Mouse (Mus musculus) midbrain, embryonic 16.5 days (tissue): ENCODE measurements around the gene Cntfr. TPM values are rescaled to one million over a fixed set of nuclear protein-coding genes. Genes with fewer than 3 reads are reported as not detected.

Experiments used
- ATAC-seq: fragments of 200-750 bp; cut with Nextera tagmentation; 2 replicates; pipeline ENCODE4 v1.8.0; 2017; ENCODE audit warnings: moderate TSS enrichment
- H3K27ac ChIP-seq: fragments of 300-500 bp; sonication (generic); 2 replicates; pipeline ENCODE4 v1.5.1; 2014; ENCODE audit warnings: mild to moderate bottlenecking, low read length, mixed read lengths
- H3K27me3 ChIP-seq: fragments of 300-500 bp; sonication (generic); 2 replicates; pipeline ENCODE4 v1.6.1; 2014; ENCODE audit warnings: low read depth, low read length, mixed read lengths; ENCODE audit not compliant: control insufficient read depth, insufficient read depth
- H3K36me3 ChIP-seq: fragments of 300-500 bp; sonication (generic); 2 replicates; pipeline ENCODE4 v1.6.1; 2014; ENCODE audit warnings: mild to moderate bottlenecking, low read length, moderate library complexity, mixed read lengths; ENCODE audit not compliant: control insufficient read depth, insufficient read depth
- H3K4me1 ChIP-seq: fragments of 300-500 bp; sonication (generic); 2 replicates; pipeline ENCODE4 v1.6.1; 2014; ENCODE audit warnings: mild to moderate bottlenecking, low read length, mixed read lengths; ENCODE audit not compliant: control insufficient read depth, insufficient read depth
- H3K4me2 ChIP-seq: fragments of 300-500 bp; sonication (generic); 2 replicates; pipeline ENCODE4 v1.6.1; 2014; ENCODE audit warnings: mild to moderate bottlenecking, low read length, mixed read lengths
- H3K4me3 ChIP-seq: fragments of 300-500 bp; sonication (generic); 2 replicates; pipeline ENCODE4 v1.5.1; 2014; ENCODE audit warnings: low read depth, mild to moderate bottlenecking, low read length, moderate library complexity, mixed read lengths
- H3K9ac ChIP-seq: fragments of 300-500 bp; sonication (generic); 2 replicates; pipeline ENCODE4 v1.6.1; 2014; ENCODE audit warnings: low read depth, low read length, mixed read lengths
- H3K9me3 ChIP-seq: fragments of 300-500 bp; sonication (generic); replicated peaks from 2 replicates; pipeline ENCODE4 v1.6.1; 2014; ENCODE audit warnings: mild to moderate bottlenecking, low read length, mixed read lengths; ENCODE audit not compliant: control insufficient read depth, poor library complexity, severe bottlenecking
- WGBS: fragments of 180-500 bp; shearing (Covaris S2); extraction: QIAGEN DNeasy Blood & Tissue Kit; methylation state at CpG from one replicate; pipeline ENCODE4 v1.1.7; 2014; 5-methylcytosine and 5-hydroxymethylcytosine counted together
- polyA plus RNA-seq: library from polyadenylated mRNA; unstranded; fragments of >200 nt; fragmentation: Nextera tagmentation; extraction: Ambion mirVana; gene quantifications from 2 replicates; pipeline ENCODE4 v1.2.1, GENCODE M21; 2015

Cntfr gene
- polyA plus RNA-seq, 1 experiment from 2014 or later, result 28.3 TPM

DNA sequence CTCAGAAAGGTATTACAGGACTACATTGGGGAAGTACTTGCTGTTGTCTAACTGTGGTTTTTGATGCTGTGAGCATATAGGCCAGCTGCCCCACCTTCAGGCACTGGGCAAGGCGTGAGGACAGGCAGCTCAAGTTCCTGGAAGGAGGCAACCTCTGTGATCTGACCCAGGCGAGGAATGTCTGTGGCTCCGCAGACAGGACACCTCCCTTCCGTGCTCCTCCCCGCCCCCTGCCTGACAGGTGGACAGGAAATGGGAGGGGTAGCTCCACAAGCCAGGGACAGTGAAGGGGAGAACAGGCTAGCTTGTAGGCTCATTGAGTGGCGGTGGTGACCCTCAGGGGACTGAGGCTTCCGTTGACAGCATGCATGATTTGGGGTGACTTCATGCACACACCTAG lies 32.4 kb downstream of the Cntfr start:
- Histone ChIP-seq H3K36me3 (no peaks in the 10 kb centered on the region), H3K4me3 (no peak overlapping the region), H3K27me3 (no peaks in the 10 kb centered on the region), H3K9ac (no peak overlapping the region), H3K9me3 (no peaks in the 10 kb centered on the region), H3K27ac (no peak overlapping the region), H3K4me1 (peaks cover 7% of the 10 kb centered on the region; the same call in 1 of the 2 replicates), H3K4me2 (no peak overlapping the region)
- WGBS, result 72% methylated on average over 7 of the region's 7 CpGs
- ATAC-seq, result no peak

DNA sequence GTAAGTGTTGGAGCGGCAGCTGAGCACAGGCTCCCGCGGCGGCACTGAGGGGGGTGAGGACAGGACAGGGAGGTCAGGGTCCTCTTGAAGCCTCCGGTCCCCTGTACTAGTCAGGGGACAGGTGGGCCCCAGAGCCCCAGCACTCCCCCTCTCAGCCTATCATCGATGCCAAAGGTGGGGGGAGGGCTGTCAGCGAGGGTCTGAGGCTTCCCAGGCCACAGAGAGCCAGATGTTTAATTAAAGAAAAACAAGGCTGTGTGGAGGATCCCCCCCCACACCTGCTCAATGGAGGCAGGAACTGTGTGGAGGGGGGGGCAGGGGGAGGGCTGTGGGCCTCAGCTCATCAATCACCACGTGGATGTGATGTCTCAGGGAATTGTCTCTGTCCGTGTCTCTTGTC lies 33.3 kb downstream of the Cntfr start:
- Histone ChIP-seq H3K4me1 (peaks cover 10% of the 10 kb centered on the region; the same call in 1 of the 2 replicates), H3K9ac (no peak overlapping the region), H3K9me3 (no peaks in the 10 kb centered on the region), H3K4me3 (no peak overlapping the region), H3K27me3 (no peaks in the 10 kb centered on the region), H3K4me2 (no peak overlapping the region), H3K36me3 (no peaks in the 10 kb centered on the region; the same call in 1 of the 2 replicates), H3K27ac (no peak overlapping the region)
- 55% methylated on average over 9 of the region's 9 CpGs for WGBS
- no peak for ATAC-seq

- Histone ChIP-seq H3K27me3 (no peaks in the 10 kb centered on the region), H3K36me3 (peaks cover 3% of the 10 kb centered on the region; the same call in 1 of the 2 replicates), H3K9ac (no peak overlapping the region), H3K9me3 (no peaks in the 10 kb centered on the region), H3K4me3 (no peak overlapping the region), H3K4me1 (peaks cover 10% of the 10 kb centered on the region; the same call in 1 of the 2 replicates), H3K27ac (no peak overlapping the region), H3K4me2 (no peak overlapping the region)
- ATAC-seq, result no peak
- 90% methylated on average over 11 of the region's 11 CpGs for WGBS
Observed at GRCm38 (mm10) chr4:41662723-41663122, 34.2 kb downstream of the Cntfr start.

GRCm38 (mm10) chr4:41660851-41661430 lies 35.9 kb downstream of the Cntfr start:
- Histone ChIP-seq H3K4me2 (no peak overlapping the region), H3K9me3 (no peaks in the 10 kb centered on the region), H3K27me3 (no peaks in the 10 kb centered on the region), H3K4me1 (peaks cover 10% of the 10 kb centered on the region; the same call in 1 of the 2 replicates), H3K27ac (no peak overlapping the region), H3K9ac (no peak overlapping the region), H3K36me3 (peaks cover 3% of the 10 kb centered on the region; the same call in 1 of the 2 replicates), H3K4me3 (no peak overlapping the region)
- 17% methylated on average over 11 of the region's 11 CpGs for WGBS
- no peak for ATAC-seq

DNA sequence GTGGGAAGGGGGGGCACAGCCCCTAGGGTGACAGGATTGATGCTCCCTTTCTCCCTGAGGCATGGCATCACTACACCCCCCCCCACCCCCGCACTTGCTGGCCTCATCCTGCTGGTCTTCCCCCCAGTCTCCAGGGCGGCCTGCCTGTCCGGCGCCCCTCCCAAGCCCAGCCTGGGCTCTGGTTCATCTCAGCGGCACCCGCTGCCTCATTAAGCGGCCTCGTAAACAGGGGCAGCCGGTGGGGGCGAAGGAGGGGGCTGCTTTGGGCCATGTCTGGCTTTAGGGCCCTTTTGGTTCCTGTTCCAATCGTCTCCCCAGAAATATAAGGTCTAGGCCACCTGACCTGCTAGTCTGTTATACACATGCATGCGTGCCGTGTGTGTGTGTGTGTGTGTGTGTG lies 37.3 kb downstream of the Cntfr start:
- peaks cover 4% of the 10 kb centered on the region; the same call in 1 of the 2 replicates for H3K4me1 ChIP-seq
- H3K4me3 ChIP-seq, result no peak overlapping the region
- no peak overlapping the region for H3K4me2 ChIP-seq
- H3K9ac ChIP-seq, result no peak overlapping the region
- H3K27me3 ChIP-seq, result no peaks in the 10 kb centered on the region
- H3K27ac ChIP-seq, result no peak overlapping the region
- ATAC-seq, result no peak
- H3K9me3 ChIP-seq, result no peaks in the 10 kb centered on the region
- WGBS, result 50% methylated on average over 13 of the region's 13 CpGs
- H3K36me3 ChIP-seq, result peaks cover 3% of the 10 kb centered on the region; the same call in 1 of the 2 replicates

DNA sequence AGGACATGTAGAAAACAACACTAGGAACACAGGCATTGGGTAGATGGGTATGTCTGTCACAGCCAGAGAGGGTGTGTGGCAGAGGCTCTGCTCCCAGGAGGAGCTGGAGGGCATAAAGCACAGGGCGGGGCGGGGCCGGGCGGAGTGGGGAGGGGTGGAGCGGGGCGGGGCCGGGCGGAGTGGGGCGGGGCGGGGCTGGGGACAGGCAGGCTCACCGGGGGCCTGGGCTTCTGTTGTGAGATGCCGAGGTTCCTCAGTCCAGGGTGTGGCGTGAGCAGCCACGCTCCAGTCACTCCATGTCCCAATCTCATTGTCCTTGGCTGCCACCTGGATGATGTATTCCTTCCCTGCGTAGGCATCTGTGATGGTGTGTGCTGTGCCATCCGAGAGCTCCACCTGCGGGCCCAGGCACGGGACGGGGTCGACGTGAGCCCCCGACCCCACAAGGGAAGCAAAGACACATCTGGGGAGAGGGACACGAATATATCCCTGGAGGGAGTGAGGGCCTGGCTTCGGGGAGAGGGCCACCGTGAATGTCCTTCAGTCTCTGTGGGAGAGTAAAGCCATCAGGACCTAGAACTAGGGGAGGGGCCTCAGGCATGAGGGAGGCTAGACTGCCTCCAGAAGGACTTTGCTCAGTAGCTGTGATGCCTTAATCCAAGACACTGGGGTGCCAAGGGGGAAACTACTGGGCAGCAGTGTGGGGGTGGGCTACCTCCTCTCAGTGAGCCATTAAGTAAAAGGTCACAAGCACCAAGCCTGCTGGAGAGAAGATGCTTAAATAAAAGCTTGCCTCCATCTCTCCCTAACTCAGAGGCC lies 38.1 kb downstream of the Cntfr start:
- Histone ChIP-seq H3K4me1 (peaks cover 9% of the 10 kb centered on the region), H3K4me2 (no peak overlapping the region), H3K27ac (no peak overlapping the region), H3K36me3 (peaks cover 3% of the 10 kb centered on the region; the same call in 1 of the 2 replicates), H3K9ac (no peak overlapping the region), H3K9me3 (no peaks in the 10 kb centered on the region), H3K4me3 (no peak overlapping the region), H3K27me3 (no peaks in the 10 kb centered on the region)
- 28% methylated on average over 16 of the region's 25 CpGs for WGBS
- ATAC-seq, result no peak

DNA sequence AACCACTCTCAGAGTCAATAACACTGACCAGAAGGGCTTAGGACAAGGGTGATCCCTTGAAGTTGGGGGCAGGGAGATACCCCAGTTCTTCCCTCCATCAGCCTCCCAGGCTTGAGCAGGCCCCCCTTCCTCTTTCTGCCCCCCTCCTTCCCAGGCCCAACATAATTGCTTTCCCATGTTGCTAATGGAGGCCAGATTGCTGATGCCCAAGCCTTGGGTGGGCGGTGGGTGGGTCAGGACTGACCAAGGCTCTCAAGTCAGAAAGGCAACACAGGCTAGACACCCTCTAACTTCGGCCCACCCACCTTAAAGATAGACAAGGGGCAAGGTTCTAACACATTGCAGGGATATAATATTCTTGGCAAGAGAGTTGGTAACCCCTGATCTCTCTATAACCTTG lies 41.4 kb downstream of the Cntfr start:
- no peaks in the 10 kb centered on the region for H3K9me3 ChIP-seq
- peaks cover 11% of the 10 kb centered on the region for H3K4me1 ChIP-seq
- no peaks in the 10 kb centered on the region for H3K27me3 ChIP-seq
- no peak overlapping the region for H3K9ac ChIP-seq
- H3K27ac ChIP-seq, result no peak overlapping the region
- H3K36me3 ChIP-seq, result peaks cover 3% of the 10 kb centered on the region; the same call in 1 of the 2 replicates
- no peak overlapping the region for H3K4me2 ChIP-seq
- no peak for ATAC-seq
- 83% methylated on average over 2 of the region's 2 CpGs for WGBS
- no peak overlapping the region for H3K4me3 ChIP-seq

GRCm38 (mm10) chr4:41654217-41654616 lies 42.7 kb downstream of the Cntfr start:
- H3K4me3 ChIP-seq, result no peak overlapping the region
- H3K4me1 ChIP-seq, result peaks cover 8% of the 10 kb centered on the region
- H3K4me2 ChIP-seq, result no peak overlapping the region
- no peaks in the 10 kb centered on the region for H3K27me3 ChIP-seq
- peaks cover 3% of the 10 kb centered on the region; the same call in 1 of the 2 replicates for H3K36me3 ChIP-seq
- no peaks in the 10 kb centered on the region for H3K9me3 ChIP-seq
- no peak overlapping the region for H3K27ac ChIP-seq
- ATAC-seq, result 0 out of 2 replicates have a peak, but pooled peaks have one; percentile 6
- 16% methylated on average over 7 of the region's 7 CpGs for WGBS
- no peak overlapping the region for H3K9ac ChIP-seq

DNA sequence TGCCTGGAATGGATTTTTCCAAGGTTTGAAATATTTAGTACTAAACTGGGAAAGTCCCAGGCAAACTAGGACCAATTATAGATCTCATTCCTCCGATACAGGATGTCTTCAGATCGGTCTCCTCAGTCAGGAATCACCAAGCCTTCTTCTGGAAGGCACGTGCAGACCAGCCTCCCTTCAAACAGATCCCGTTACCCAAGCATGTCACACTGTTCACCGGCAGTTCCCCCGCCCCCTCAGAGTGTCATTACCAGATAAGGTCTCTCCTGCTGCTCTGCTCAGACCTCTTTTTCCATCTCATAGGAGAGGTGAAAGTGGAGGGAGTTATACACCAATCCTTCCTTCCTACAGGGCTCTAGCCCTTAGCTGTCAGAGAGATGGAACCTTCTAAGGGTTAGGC lies 43.2 kb downstream of the Cntfr start:
- peaks cover 7% of the 10 kb centered on the region for H3K4me1 ChIP-seq
- ATAC-seq, result no peak
- H3K4me3 ChIP-seq, result no peak overlapping the region
- no peak overlapping the region for H3K27ac ChIP-seq
- H3K9ac ChIP-seq, result no peak overlapping the region
- 65% methylated on average over 6 of the region's 6 CpGs for WGBS
- H3K4me2 ChIP-seq, result no peak overlapping the region
- no peaks in the 10 kb centered on the region for H3K27me3 ChIP-seq
- H3K36me3 ChIP-seq, result peaks cover 3% of the 10 kb centered on the region; the same call in 1 of the 2 replicates
- no peaks in the 10 kb centered on the region for H3K9me3 ChIP-seq
